Comparison of ENCODE assay signal across 28 mouse cellular contexts in the genomic region with DNA sequence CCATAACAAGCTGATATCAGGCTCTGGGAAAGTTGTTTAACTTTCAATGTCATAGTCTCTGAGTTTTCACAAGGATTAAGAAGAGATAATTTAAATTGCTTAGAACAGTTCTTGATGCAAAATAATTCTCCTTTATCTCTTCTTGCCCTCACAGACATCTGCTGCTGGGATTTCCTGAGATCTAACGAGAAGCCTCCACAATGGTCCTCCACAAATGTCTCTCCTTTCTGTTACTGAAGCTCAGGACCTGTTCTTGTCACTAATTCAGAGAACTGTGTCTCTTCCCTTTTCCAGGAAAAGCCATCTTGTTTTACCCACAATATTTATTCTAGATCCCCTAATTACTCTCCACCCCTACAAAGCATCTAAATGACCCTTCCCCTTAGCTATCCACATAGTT.
"Had no signal": no experiment of that assay in that cellular context is flagged by ENCODE, and none has a peak within 500 bp of the region (broad histone marks: within the 10 kb centered on the region; RNA-seq: fewer than 3 reads in every experiment).

No protein-coding gene starts in this region.

- H3K4me2 ChIP-seq: heart, embryonic 12.5 days; hindbrain, embryonic 12.5 days; hindbrain, embryonic 14.5 days; intestine, embryonic 15.5 days; limb, embryonic 13.5 days; limb, embryonic 15.5 days; liver, embryonic 11.5 days; liver, embryonic 13.5 days; liver, embryonic 15.5 days had no signal

- H3K4me3 ChIP-seq: gastrocnemius, adult 2 months; heart, embryonic 10.5 days; heart, embryonic 12.5 days; hindbrain, embryonic 10.5 days; hindbrain, embryonic 12.5 days; intestine, embryonic 15.5 days; layer of hippocampus, adult 2 months; left cerebral cortex, adult 2 months; limb, embryonic 13.5 days; limb, embryonic 15.5 days; liver, embryonic 13.5 days; liver, embryonic 15.5 days had no signal

- DNase-seq: gastrocnemius, adult 2 months; gastrocnemius, postnatal 10 days; gastrocnemius, postnatal 25 days; heart, adult 18-20 months; heart, postnatal 10 days; heart, postnatal 4 days; kidney, adult 18-20 months; kidney, adult 8-10 months; kidney, postnatal 10 days; kidney, postnatal 25 days; kidney, postnatal 4 days; left cerebral cortex, postnatal 4 days; liver, embryonic 13.5 days had no signal

- H3K9ac ChIP-seq: heart, embryonic 12.5 days; hindbrain, embryonic 12.5 days; hindbrain, embryonic 14.5 days; intestine, embryonic 15.5 days; limb, embryonic 13.5 days; limb, embryonic 15.5 days; liver, embryonic 13.5 days; liver, embryonic 15.5 days had no signal

- ATAC-seq: hindbrain, embryonic 16.5 days; inflammation-experienced regulatory T-cells, adult 6 months; intestine, embryonic 15.5 days; intestine, postnatal 0 days had no signal

- H3K9me3 ChIP-seq: heart, embryonic 10.5 days; heart, embryonic 12.5 days; hindbrain, embryonic 10.5 days; hindbrain, embryonic 12.5 days; intestine, embryonic 15.5 days; limb, embryonic 13.5 days; limb, embryonic 15.5 days; liver, embryonic 13.5 days; liver, embryonic 15.5 days had no signal

- H3K27ac ChIP-seq: gastrocnemius, adult 2 months; hindbrain, embryonic 10.5 days; hindbrain, embryonic 12.5 days; hindbrain, embryonic 14.5 days; intestine, embryonic 15.5 days; layer of hippocampus, adult 2 months; left cerebral cortex, adult 2 months; limb, embryonic 13.5 days; limb, embryonic 15.5 days; liver, embryonic 15.5 days had no signal

- H3K4me1 ChIP-seq: hindbrain, embryonic 12.5 days; limb, embryonic 15.5 days had no signal

- H3K36me3 ChIP-seq: intestine, embryonic 15.5 days; liver, embryonic 13.5 days; liver, embryonic 15.5 days had no signal

- H3K27me3 ChIP-seq: heart, embryonic 12.5 days; hindbrain, embryonic 12.5 days; intestine, embryonic 15.5 days; limb, embryonic 13.5 days; limb, embryonic 15.5 days; liver, embryonic 13.5 days; liver, embryonic 15.5 days had no signal
